Mouse (Mus musculus) testis, adult 2 months (tissue): Measurements from ENCODE around the gene Fam129b. TPM values are rescaled to one million over a fixed set of nuclear protein-coding genes. Genes with fewer than 3 reads are reported as not detected.

Experiments
- H3K27ac ChIP-seq: fragments of 200-500 bp; 2 replicates; pipeline ENCODE4 v1.5.1; 2012; ENCODE audit warnings: low read depth, low read length; ENCODE audit not compliant: control insufficient read depth, insufficient read depth
- H3K27me3 ChIP-seq: fragments of 200-500 bp; 2 replicates; pipeline ENCODE4 v1.6.1; 2012; ENCODE audit warnings: mild to moderate bottlenecking, low read length, moderate library complexity; ENCODE audit not compliant: control insufficient read depth, insufficient read depth
- H3K36me3 ChIP-seq: fragments of 200-500 bp; 2 replicates; pipeline ENCODE4 v1.6.1; 2012; ENCODE audit warnings: mild to moderate bottlenecking, low read length; ENCODE audit not compliant: control insufficient read depth, insufficient read depth
- H3K4me1 ChIP-seq: fragments of 200-500 bp; 2 replicates; pipeline ENCODE4 v1.6.1; 2012; ENCODE audit warnings: low read length; ENCODE audit not compliant: control insufficient read depth, insufficient read depth
- H3K4me3 ChIP-seq: fragments of 200-500 bp; 2 replicates; pipeline ENCODE4 v1.5.1; 2012; ENCODE audit warnings: low read depth, mild to moderate bottlenecking, low read length, moderate library complexity, mixed read lengths; ENCODE audit not compliant: control insufficient read depth
- CTCF ChIP-seq: fragments of 200-500 bp; IDR thresholded peaks from 2 replicates; pipeline ENCODE4 v1.5.1; 2012; ENCODE audit warnings: low read depth, mild to moderate bottlenecking, inconsistent platforms, low read length, moderate library complexity; ENCODE audit not compliant: control insufficient read depth, insufficient read depth, insufficient replicate concordance
- POLR2A ChIP-seq: fragments of 200-500 bp; IDR thresholded peaks from 2 replicates; pipeline ENCODE4 v1.6.1; 2012; ENCODE audit warnings: low read depth, mild to moderate bottlenecking, inconsistent platforms, low read length, moderate library complexity; ENCODE audit not compliant: control insufficient read depth
- polyA plus RNA-seq: library from polyadenylated mRNA; depleted of rRNA; stranded (reverse); fragments of >200 nt; gene quantifications from 2 replicates; pipeline ENCODE4 v1.2.3, GENCODE M21; 2012

Gene Fam129b
- polyA plus RNA-seq, 1 experiment = 2.0 TPM

GRCm38 (mm10) chr2:32854206-32854605, 21.7 kb upstream of the Fam129b start:
- Histone ChIP-seq H3K36me3 (no peaks in the 10 kb centered on the region), H3K4me1 (no peaks in the 10 kb centered on the region; the same call in 1 of the 2 replicates), H3K27me3 (no peaks in the 10 kb centered on the region), H3K27ac (no peak overlapping the region), H3K4me3 (no peak overlapping the region)
- peak; percentile 73; the same call in 1 of the 2 replicates for TF ChIP-seq CTCF
- no peak for TF ChIP-seq POLR2A

GRCm38 (mm10) chr2:32855046-32855785, 20.7 kb upstream of the Fam129b start:
- Histone ChIP-seq H3K27ac (no peak overlapping the region), H3K36me3 (no peaks in the 10 kb centered on the region)

GRCm38 (mm10) chr2:32855790-32856465, 20.0 kb upstream of the Fam129b start:
- TF ChIP-seq POLR2A (no peak), CTCF (no peak)
- Histone ChIP-seq H3K4me3 (no peak overlapping the region), H3K27ac (no peak overlapping the region), H3K36me3 (no peaks in the 10 kb centered on the region), H3K27me3 (no peaks in the 10 kb centered on the region), H3K4me1 (no peaks in the 10 kb centered on the region; the same call in 1 of the 2 replicates)

More at GRCm38 (mm10) chr2:32855046-32855785, 20.7 kb upstream of the Fam129b start:
- no peaks in the 10 kb centered on the region for H3K27me3 ChIP-seq
- no peak overlapping the region for H3K4me3 ChIP-seq
- TF ChIP-seq POLR2A (no peak), CTCF (no peak)
- H3K4me1 ChIP-seq = no peaks in the 10 kb centered on the region; the same call in 1 of the 2 replicates

- Histone ChIP-seq H3K27ac (no peak overlapping the region), H3K4me1 (no peaks in the 10 kb centered on the region), H3K36me3 (no peaks in the 10 kb centered on the region), H3K27me3 (no peaks in the 10 kb centered on the region), H3K4me3 (no peak overlapping the region)
- TF ChIP-seq POLR2A (no peak), CTCF (peak; percentile 83; the same call in 1 of the 2 replicates)
Measured at GRCm38 (mm10) chr2:32857584-32857983, 18.3 kb upstream of the Fam129b start.

- Histone ChIP-seq H3K4me3 (no peak overlapping the region), H3K27me3 (no peaks in the 10 kb centered on the region), H3K36me3 (no peaks in the 10 kb centered on the region), H3K27ac (no peak overlapping the region), H3K4me1 (no peaks in the 10 kb centered on the region)
- TF ChIP-seq POLR2A = no peak
- TF ChIP-seq CTCF = peak; percentile 81; the same call in 1 of the 2 replicates
Measured at GRCm38 (mm10) chr2:32859010-32859621, 16.8 kb upstream of the Fam129b start.

GRCm38 (mm10) chr2:32859622-32860012, 16.3 kb upstream of the Fam129b start:
- H3K36me3 ChIP-seq = no peaks in the 10 kb centered on the region
- H3K4me1 ChIP-seq = no peaks in the 10 kb centered on the region
- H3K27me3 ChIP-seq = no peaks in the 10 kb centered on the region
- no peak overlapping the region for H3K27ac ChIP-seq
- no peak for TF ChIP-seq POLR2A
- TF ChIP-seq CTCF = no peak
- no peak overlapping the region for H3K4me3 ChIP-seq

- Histone ChIP-seq H3K4me1 (no peaks in the 10 kb centered on the region), H3K27ac (no peak overlapping the region), H3K27me3 (no peaks in the 10 kb centered on the region), H3K36me3 (no peaks in the 10 kb centered on the region), H3K4me3 (no peak overlapping the region)
- TF ChIP-seq POLR2A = no peak
- TF ChIP-seq CTCF = no peak
Measured at GRCm38 (mm10) chr2:32860799-32861198, 15.1 kb upstream of the Fam129b start.
